Mouse (Mus musculus): ENCODE results near the gene Stxbp2. TPM values are rescaled to one million over a fixed set of nuclear protein-coding genes. Genes with fewer than 3 reads are reported as not detected.

The Stxbp2 gene
- polyA plus RNA-seq, 1 experiment from 2014 or later: 16.7 TPM

DNA sequence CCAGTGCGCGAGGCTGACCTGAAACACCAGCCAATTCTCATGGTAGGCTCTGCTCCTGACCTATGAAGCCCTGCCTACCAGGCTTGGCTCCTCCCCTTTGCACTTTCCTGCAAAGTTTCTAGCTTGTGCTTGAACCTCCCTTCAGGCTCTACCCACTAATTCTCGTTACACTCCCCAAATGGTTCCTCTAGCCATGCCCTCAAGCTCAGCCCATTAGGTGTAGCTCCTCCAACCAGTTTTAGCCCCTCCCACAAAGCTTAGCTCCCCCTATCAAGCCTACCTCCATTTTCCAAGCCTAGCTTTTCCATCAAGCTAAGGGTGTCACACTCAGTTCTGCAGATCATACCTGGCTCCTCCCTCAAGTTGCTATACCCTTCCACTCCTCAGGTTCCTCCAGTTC is 32.7 kb upstream of the Stxbp2 start:
- DNase-seq (ENCODE audit: low spot score, missing footprints): no peak
- no peak overlapping the region for H3K4me3 ChIP-seq (ENCODE audit: low read depth, low read length)
- no peak for ATAC-seq (ENCODE audit: low FRiP score)
- no peaks in the 10 kb centered on the region for H3K4me1 ChIP-seq (ENCODE audit: control insufficient read depth, insufficient read depth, low read length)
- WGBS: 83% methylated on average over 3 of the region's 3 CpGs
- H3K4me2 ChIP-seq: no peak overlapping the region
- H3K9me3 ChIP-seq (ENCODE audit: control insufficient read depth, low read length): no peaks in the 10 kb centered on the region
- H3K27me3 ChIP-seq (ENCODE audit: control insufficient read depth, insufficient read depth, low read length): no peaks in the 10 kb centered on the region
- H3K27ac ChIP-seq (ENCODE audit: low read depth, low read length): no peak overlapping the region
- H3K9ac ChIP-seq (ENCODE audit: low read length): no peak overlapping the region
- H3K36me3 ChIP-seq (ENCODE audit: control insufficient read depth, insufficient read depth, low read length): no peaks in the 10 kb centered on the region; the same call in 1 of the 2 replicates

DNA sequence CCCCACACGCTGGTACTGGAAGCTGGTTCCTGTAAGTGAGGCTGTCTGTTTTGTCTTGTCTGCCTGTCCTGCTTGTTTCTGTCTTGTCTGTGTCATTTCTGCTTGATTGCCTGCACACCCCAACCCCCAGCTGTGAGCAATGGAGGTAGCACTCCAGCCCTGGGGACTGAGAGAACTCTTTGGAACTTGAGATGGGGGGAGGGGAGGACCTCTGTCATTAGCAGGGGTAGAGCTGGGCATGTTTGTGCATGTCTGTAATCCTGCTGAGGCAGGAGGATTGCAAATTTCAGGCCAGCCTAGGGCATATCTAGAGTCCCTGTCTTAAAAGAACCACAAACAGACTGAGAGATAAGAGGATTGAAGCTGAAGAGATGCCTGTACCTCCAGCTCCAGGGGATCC is 31.5 kb upstream of the Stxbp2 start:
- H3K9ac ChIP-seq (ENCODE audit: low read length): no peak overlapping the region
- H3K4me3 ChIP-seq (ENCODE audit: low read depth, low read length): no peak overlapping the region
- H3K4me1 ChIP-seq (ENCODE audit: control insufficient read depth, insufficient read depth, low read length): no peaks in the 10 kb centered on the region
- H3K4me2 ChIP-seq: no peak overlapping the region
- H3K27ac ChIP-seq (ENCODE audit: low read depth, low read length): no peak overlapping the region
- no peaks in the 10 kb centered on the region for H3K9me3 ChIP-seq (ENCODE audit: control insufficient read depth, low read length)
- H3K36me3 ChIP-seq (ENCODE audit: control insufficient read depth, insufficient read depth, low read length): peaks cover 5% of the 10 kb centered on the region
- ATAC-seq (ENCODE audit: low FRiP score): no peak
- WGBS: 93% methylated on average over 1 of the region's 1 CpGs
- DNase-seq (ENCODE audit: low spot score, missing footprints): no peak
- no peaks in the 10 kb centered on the region for H3K27me3 ChIP-seq (ENCODE audit: control insufficient read depth, insufficient read depth, low read length)

DNA sequence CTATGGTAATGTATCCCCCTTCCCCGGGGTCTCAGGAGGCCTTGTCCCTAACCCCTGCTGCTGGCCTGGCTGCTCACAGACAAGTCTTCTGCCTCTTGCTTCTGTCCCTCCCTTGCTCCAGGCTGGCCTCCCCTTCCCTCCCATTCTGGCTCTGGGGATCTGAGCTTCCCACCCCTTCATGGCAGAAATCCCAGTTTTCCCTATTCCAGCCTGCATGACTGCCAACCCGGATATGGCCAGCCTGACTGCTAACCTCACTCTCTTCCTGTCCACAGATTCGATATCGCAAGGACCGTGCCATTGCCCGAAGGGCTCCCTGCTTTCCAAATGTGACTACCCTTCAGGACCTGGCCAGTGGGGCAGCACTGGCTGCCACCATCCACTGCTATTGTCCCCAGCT is 30.4 kb upstream of the Stxbp2 start:
- H3K36me3 ChIP-seq (ENCODE audit: control insufficient read depth, insufficient read depth, low read length): peaks cover 7% of the 10 kb centered on the region
- WGBS: 91% methylated on average over 6 of the region's 6 CpGs
- no peak overlapping the region for H3K27ac ChIP-seq (ENCODE audit: low read depth, low read length)
- ATAC-seq (ENCODE audit: low FRiP score): no peak
- no peak overlapping the region for H3K4me2 ChIP-seq
- no peaks in the 10 kb centered on the region for H3K4me1 ChIP-seq (ENCODE audit: control insufficient read depth, insufficient read depth, low read length)
- no peaks in the 10 kb centered on the region for H3K9me3 ChIP-seq (ENCODE audit: control insufficient read depth, low read length)
- no peaks in the 10 kb centered on the region for H3K27me3 ChIP-seq (ENCODE audit: control insufficient read depth, insufficient read depth, low read length)
- no peak overlapping the region for H3K4me3 ChIP-seq (ENCODE audit: low read depth, low read length)
- DNase-seq (ENCODE audit: low spot score, missing footprints): no peak
- no peak overlapping the region for H3K9ac ChIP-seq (ENCODE audit: low read length)

DNA sequence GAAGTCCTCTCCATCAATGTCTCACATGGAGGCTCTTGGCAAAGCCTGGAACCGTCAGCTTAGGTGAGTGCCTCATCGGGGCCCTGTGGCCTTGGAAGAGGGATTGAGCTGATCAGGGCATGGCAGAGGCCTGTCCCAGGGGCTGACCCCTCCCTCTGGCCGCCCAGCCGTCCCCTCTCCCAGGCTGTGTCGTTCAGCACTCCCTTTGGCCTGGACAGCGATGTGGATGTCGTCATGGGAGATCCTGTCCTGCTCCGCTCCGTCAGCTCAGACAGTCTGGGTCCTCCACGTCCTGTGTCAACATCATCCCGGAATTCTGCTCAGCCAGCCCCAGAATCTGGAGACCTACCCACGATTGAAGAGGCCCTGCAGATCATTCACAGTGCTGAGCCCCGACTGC is 27.3 kb upstream of the Stxbp2 start:
- Histone ChIP-seq H3K9me3 (ENCODE audit: control insufficient read depth, low read length) (no peaks in the 10 kb centered on the region), H3K36me3 (ENCODE audit: control insufficient read depth, insufficient read depth, low read length) (peaks cover 12% of the 10 kb centered on the region), H3K4me1 (ENCODE audit: control insufficient read depth, insufficient read depth, low read length) (no peaks in the 10 kb centered on the region), H3K4me3 (ENCODE audit: low read depth, low read length) (no peak overlapping the region), H3K27me3 (ENCODE audit: control insufficient read depth, insufficient read depth, low read length) (no peaks in the 10 kb centered on the region), H3K9ac (ENCODE audit: low read length) (no peak overlapping the region), H3K27ac (ENCODE audit: low read depth, low read length) (no peak overlapping the region), H3K4me2 (no peak overlapping the region)
- WGBS: 84% methylated on average over 13 of the region's 13 CpGs
- ATAC-seq (ENCODE audit: low FRiP score) (no peak), DNase-seq (ENCODE audit: low spot score, missing footprints) (no peak)

DNA sequence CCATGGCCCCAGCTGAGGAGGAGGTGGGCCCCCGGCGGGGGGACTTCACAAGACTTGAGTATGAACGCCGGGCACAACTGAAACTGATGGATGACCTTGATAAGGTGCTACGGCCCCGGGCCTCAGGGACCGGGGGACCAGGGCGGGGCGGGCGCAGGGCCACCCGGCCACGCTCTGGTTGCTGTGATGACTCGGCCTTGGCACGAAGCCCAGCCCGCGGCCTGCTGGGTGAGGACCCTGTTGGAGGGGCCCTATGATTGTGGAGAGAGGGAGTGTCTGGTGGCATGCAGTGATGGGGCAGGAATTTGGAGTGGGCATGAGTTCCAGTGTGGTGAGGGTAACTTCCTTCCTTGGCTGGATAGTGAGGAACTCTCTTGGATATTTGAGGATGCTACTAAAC is 24.2 kb upstream of the Stxbp2 start:
- H3K9ac ChIP-seq (ENCODE audit: low read length): no peak overlapping the region
- no peaks in the 10 kb centered on the region for H3K27me3 ChIP-seq (ENCODE audit: control insufficient read depth, insufficient read depth, low read length)
- H3K9me3 ChIP-seq (ENCODE audit: control insufficient read depth, low read length): no peaks in the 10 kb centered on the region
- ATAC-seq (ENCODE audit: low FRiP score) (no peak), DNase-seq (ENCODE audit: low spot score, missing footprints) (no peak)
- 94% methylated on average over 16 of the region's 16 CpGs for WGBS
- H3K4me2 ChIP-seq: no peak overlapping the region
- H3K36me3 ChIP-seq (ENCODE audit: control insufficient read depth, insufficient read depth, low read length): peaks cover 30% of the 10 kb centered on the region
- H3K4me3 ChIP-seq (ENCODE audit: low read depth, low read length): no peak overlapping the region
- no peaks in the 10 kb centered on the region for H3K4me1 ChIP-seq (ENCODE audit: control insufficient read depth, insufficient read depth, low read length)
- no peak overlapping the region for H3K27ac ChIP-seq (ENCODE audit: low read depth, low read length)

DNA sequence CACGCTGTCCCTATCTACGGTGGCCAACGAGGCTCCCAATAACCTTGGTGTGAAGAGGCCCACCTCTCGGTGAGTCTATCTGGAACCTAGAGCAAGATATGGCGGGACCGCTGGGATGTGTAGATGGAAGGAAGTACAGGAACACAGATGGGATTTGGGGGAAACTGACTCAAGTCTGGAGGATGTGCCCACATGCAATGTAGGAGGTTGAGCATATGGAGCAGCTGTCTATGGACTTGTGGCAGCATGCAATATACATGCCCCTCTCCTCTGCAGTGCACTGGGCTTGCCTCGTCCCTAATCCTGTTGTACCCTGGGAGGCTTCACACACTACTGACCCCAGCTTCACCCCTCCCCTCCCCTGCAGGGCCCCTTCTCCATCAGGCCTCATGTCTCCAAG is 22.9 kb upstream of the Stxbp2 start:
- ATAC-seq (ENCODE audit: low FRiP score) (no peak), DNase-seq (ENCODE audit: low spot score, missing footprints) (no peak)
- no peak overlapping the region for H3K9ac ChIP-seq (ENCODE audit: low read length)
- H3K4me3 ChIP-seq (ENCODE audit: low read depth, low read length): no peak overlapping the region
- no peaks in the 10 kb centered on the region for H3K9me3 ChIP-seq (ENCODE audit: control insufficient read depth, low read length)
- H3K36me3 ChIP-seq (ENCODE audit: control insufficient read depth, insufficient read depth, low read length): peaks cover 31% of the 10 kb centered on the region
- H3K27me3 ChIP-seq (ENCODE audit: control insufficient read depth, insufficient read depth, low read length): no peaks in the 10 kb centered on the region
- H3K4me2 ChIP-seq: no peak overlapping the region
- H3K27ac ChIP-seq (ENCODE audit: low read depth, low read length): no peak overlapping the region
- no peaks in the 10 kb centered on the region for H3K4me1 ChIP-seq (ENCODE audit: control insufficient read depth, insufficient read depth, low read length)
- 87% methylated on average over 7 of the region's 7 CpGs for WGBS

DNA sequence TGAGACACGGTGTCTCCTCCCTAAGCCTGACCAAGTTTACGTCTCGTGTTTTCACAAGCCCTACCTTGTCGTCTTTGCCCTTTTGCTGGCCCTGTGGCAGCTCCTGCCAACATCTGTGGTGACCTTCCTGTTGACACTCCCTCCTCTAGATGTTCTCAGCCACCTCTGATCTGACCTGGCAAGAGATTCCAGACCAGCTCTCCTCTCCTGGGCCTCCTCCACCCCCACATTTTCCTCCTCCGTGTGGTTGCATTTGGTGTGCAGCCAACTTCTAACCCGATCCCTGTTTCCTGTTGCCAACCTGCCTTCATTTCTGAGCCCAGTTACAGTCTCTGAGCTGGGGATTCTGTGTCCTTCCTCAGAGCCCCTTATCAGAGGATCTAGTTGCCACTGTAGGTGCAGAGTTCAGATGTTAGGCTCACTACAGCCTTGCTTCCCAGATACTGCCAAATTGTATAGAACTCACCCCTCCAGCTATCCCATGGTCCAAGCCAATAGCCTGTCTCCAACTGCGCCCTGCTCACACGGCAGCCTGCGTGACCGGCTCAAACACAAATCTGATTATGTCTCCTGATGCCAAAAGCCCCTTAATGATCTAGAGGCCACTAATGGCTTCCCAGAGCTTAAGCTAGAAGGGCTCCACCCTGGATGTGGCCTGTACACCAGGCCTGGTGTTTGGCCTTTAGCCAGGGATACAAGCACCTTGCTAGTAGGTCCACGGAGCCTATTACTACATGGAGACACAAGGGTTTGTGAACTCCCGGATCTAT is 21.5 kb upstream of the Stxbp2 start:
- Histone ChIP-seq H3K27me3 (ENCODE audit: control insufficient read depth, insufficient read depth, low read length) (no peaks in the 10 kb centered on the region), H3K9me3 (ENCODE audit: control insufficient read depth, low read length) (no peaks in the 10 kb centered on the region), H3K4me2 (no peak overlapping the region), H3K27ac (ENCODE audit: low read depth, low read length) (no peak overlapping the region), H3K9ac (ENCODE audit: low read length) (no peak overlapping the region), H3K4me1 (ENCODE audit: control insufficient read depth, insufficient read depth, low read length) (no peaks in the 10 kb centered on the region), H3K36me3 (ENCODE audit: control insufficient read depth, insufficient read depth, low read length) (peaks cover 35% of the 10 kb centered on the region), H3K4me3 (ENCODE audit: low read depth, low read length) (no peak overlapping the region)
- no peak for ATAC-seq (ENCODE audit: low FRiP score)
- DNase-seq (ENCODE audit: low spot score, missing footprints): no peak
- WGBS: 90% methylated on average over 12 of the region's 12 CpGs

DNA sequence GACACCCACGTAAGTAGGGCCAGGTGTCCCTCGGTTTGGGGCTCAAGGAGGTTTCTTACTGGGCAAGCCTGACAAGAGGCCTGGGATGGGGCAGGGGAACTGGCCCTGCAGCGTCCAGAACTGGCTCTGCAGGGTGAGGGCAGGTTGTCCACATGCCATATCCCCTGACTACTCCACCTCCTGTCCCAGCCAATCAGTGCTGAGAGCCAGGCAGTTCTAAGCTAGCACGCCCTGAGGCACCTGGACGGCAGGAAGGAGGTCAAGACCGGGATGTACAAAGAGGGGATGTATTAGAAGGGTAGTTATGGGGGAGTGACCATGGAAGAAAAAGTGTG is 21.0 kb upstream of the Stxbp2 start:
- Histone ChIP-seq H3K4me2 (no peak overlapping the region), H3K27me3 (ENCODE audit: control insufficient read depth, insufficient read depth, low read length) (no peaks in the 10 kb centered on the region), H3K4me3 (ENCODE audit: low read depth, low read length) (no peak overlapping the region), H3K27ac (ENCODE audit: low read depth, low read length) (no peak overlapping the region), H3K36me3 (ENCODE audit: control insufficient read depth, insufficient read depth, low read length) (peaks cover 33% of the 10 kb centered on the region), H3K9me3 (ENCODE audit: control insufficient read depth, low read length) (no peaks in the 10 kb centered on the region), H3K9ac (ENCODE audit: low read length) (no peak overlapping the region), H3K4me1 (ENCODE audit: control insufficient read depth, insufficient read depth, low read length) (no peaks in the 10 kb centered on the region)
- WGBS: 87% methylated on average over 6 of the region's 6 CpGs
- DNase-seq (ENCODE audit: low spot score, missing footprints) (no peak), ATAC-seq (ENCODE audit: low FRiP score) (no peak)

DNA sequence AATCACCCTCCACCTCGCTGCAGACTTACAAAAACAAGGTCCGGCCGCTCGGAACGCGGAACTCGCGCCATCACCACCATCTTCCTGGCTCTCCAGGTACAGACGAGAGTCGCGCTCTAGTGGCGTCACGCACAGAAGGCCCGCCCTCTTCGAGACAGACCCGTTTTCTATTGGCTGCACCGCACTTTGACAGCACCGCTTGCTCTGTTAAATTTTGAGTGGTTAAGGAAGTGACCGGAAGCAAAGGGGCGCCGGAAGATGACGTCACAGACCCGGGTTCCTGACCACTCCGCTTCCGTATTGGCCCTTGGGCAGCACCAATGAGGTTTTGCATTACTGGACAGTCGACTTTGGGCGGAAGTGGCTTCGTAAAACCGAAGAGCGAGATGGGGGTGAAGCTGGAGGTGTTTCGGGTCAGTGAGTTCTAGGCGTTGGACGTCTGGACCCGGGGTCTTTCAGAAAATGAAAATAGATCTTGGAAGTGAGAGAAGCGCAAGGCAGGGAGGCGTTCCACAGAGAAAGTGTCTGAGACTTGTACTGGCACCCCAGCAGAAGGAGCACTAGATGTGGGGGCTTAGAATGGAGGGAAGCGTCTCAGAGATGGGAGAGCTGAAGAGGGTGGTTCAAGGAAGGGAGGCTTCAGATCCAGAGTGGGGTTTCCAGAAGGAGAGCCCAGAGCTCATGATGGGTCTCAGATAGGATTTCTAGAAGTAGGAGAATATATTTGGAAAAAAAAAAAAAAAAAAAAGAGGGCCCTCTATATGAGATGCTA is 9.4 kb upstream of the Stxbp2 start, which contains the start of the genes Xab2 and Pet100:
TSS of gene Xab2 (minus strand) at position 118 of the 772 bp plus-strand sequence.
TSS of gene Pet100 (plus strand) at position 350 of the 772 bp plus-strand sequence.
- no peak within 1 kb of the TSS for H3K27ac ChIP-seq (ENCODE audit: low read depth, low read length)

More for the DNA sequence above, 9.4 kb upstream of the Stxbp2 start, which contains the start of the genes Xab2 and Pet100:
- peak; percentile 100 for DNase-seq (ENCODE audit: low spot score, missing footprints)
- WGBS: under 1% methylated on average over 37 of the region's 37 CpGs
- H3K4me3 ChIP-seq (ENCODE audit: low read depth, low read length): peak within 1 kb of the TSS; percentile 94
- H3K9ac ChIP-seq (ENCODE audit: low read length): peak within 1 kb of the TSS; percentile 79
- peaks cover 12% of the 10 kb centered on the region for H3K4me1 ChIP-seq (ENCODE audit: control insufficient read depth, insufficient read depth, low read length)
- H3K36me3 ChIP-seq (ENCODE audit: control insufficient read depth, insufficient read depth, low read length): peaks cover 2% of the 10 kb centered on the region; the same call in 1 of the 2 replicates
- H3K27me3 ChIP-seq (ENCODE audit: control insufficient read depth, insufficient read depth, low read length): no peaks in the 10 kb centered on the region
- H3K9me3 ChIP-seq (ENCODE audit: control insufficient read depth, low read length): no peaks in the 10 kb centered on the region
- H3K4me2 ChIP-seq: peak within 1 kb of the TSS; percentile 89
- peak; percentile 98 for ATAC-seq (ENCODE audit: low FRiP score)
